Mouse (Mus musculus): ENCODE data around the gene Dnajc4.

Gene Dnajc4

GRCm38 (mm10) chr19:6955424-6955823 lies 36.9 kb downstream of the Dnajc4 start:
- in situ Hi-C loops (cut with MboI; ENCODE audit: low pct_unique_long_range_greater_than_20kb in 1 of 2, low sequenced_read_pairs in 2 of 2, unreplicated experiment in 1 of 2), result no loop called here

- in situ Hi-C loops (cut with MboI; ENCODE audit: low pct_unique_long_range_greater_than_20kb in 1 of 2, low sequenced_read_pairs in 2 of 2, unreplicated experiment in 1 of 2), result no loop called here
These were observed 38.3 kb downstream of the Dnajc4 start for GRCm38 (mm10) chr19:6954046-6954445.

- in situ Hi-C loops (cut with MboI; ENCODE audit: low pct_unique_long_range_greater_than_20kb in 1 of 2, low sequenced_read_pairs in 2 of 2, unreplicated experiment in 1 of 2), result no loop called here
These were observed 39.7 kb downstream of the Dnajc4 start for GRCm38 (mm10) chr19:6952712-6953037.

GRCm38 (mm10) chr19:6951994-6952711 lies 40.2 kb downstream of the Dnajc4 start:
- in situ Hi-C loops (cut with MboI; ENCODE audit: low pct_unique_long_range_greater_than_20kb in 1 of 2, low sequenced_read_pairs in 2 of 2, unreplicated experiment in 1 of 2), result no loop called here

GRCm38 (mm10) chr19:6951381-6951968 lies 40.9 kb downstream of the Dnajc4 start:
- in situ Hi-C loops (cut with MboI; ENCODE audit: low pct_unique_long_range_greater_than_20kb in 1 of 2, low sequenced_read_pairs in 2 of 2, unreplicated experiment in 1 of 2), result no loop called here

GRCm38 (mm10) chr19:6950613-6951153 lies 41.7 kb downstream of the Dnajc4 start:
- in situ Hi-C loops (cut with MboI; ENCODE audit: low pct_unique_long_range_greater_than_20kb in 1 of 2, low sequenced_read_pairs in 2 of 2, unreplicated experiment in 1 of 2), result no loop called here

GRCm38 (mm10) chr19:6949951-6950350 lies 42.4 kb downstream of the Dnajc4 start:
- in situ Hi-C loops (cut with MboI; ENCODE audit: low pct_unique_long_range_greater_than_20kb in 1 of 2, low sequenced_read_pairs in 2 of 2, unreplicated experiment in 1 of 2), result no loop called here

- in situ Hi-C loops (cut with MboI; ENCODE audit: low pct_unique_long_range_greater_than_20kb in 1 of 2, low sequenced_read_pairs in 2 of 2, unreplicated experiment in 1 of 2), result no loop called here
These were observed 42.8 kb downstream of the Dnajc4 start for GRCm38 (mm10) chr19:6949532-6949931.

- in situ Hi-C loops (cut with MboI; ENCODE audit: low pct_unique_long_range_greater_than_20kb in 1 of 2, low sequenced_read_pairs in 2 of 2, unreplicated experiment in 1 of 2), result no loop called here
These were observed 44.2 kb downstream of the Dnajc4 start for GRCm38 (mm10) chr19:6948186-6948585.

- in situ Hi-C loops (cut with MboI; ENCODE audit: low pct_unique_long_range_greater_than_20kb in 1 of 2, low sequenced_read_pairs in 2 of 2, unreplicated experiment in 1 of 2), result no loop called here
These were observed 44.6 kb downstream of the Dnajc4 start for GRCm38 (mm10) chr19:6947742-6948141.

- in situ Hi-C loops (cut with MboI; ENCODE audit: low pct_unique_long_range_greater_than_20kb in 1 of 2, low sequenced_read_pairs in 2 of 2, unreplicated experiment in 1 of 2), result no loop called here
These were observed 48.7 kb downstream of the Dnajc4 start for GRCm38 (mm10) chr19:6943709-6944108.

GRCm38 (mm10) chr19:6942764-6943163 lies 49.6 kb downstream of the Dnajc4 start:
- in situ Hi-C loops (cut with MboI; ENCODE audit: low pct_unique_long_range_greater_than_20kb in 1 of 2, low sequenced_read_pairs in 2 of 2, unreplicated experiment in 1 of 2), result no loop called here

- in situ Hi-C loops (cut with MboI; ENCODE audit: low pct_unique_long_range_greater_than_20kb in 1 of 2, low sequenced_read_pairs in 2 of 2, unreplicated experiment in 1 of 2), result no loop called here
These were observed 50.1 kb downstream of the Dnajc4 start, which contains the start of gene Gpr137 for GRCm38 (mm10) chr19:6942249-6942691. Gene Gpr137, minus strand, starts transcription at chr19:6942480.

- in situ Hi-C loops (cut with MboI; ENCODE audit: low pct_unique_long_range_greater_than_20kb in 1 of 2, low sequenced_read_pairs in 2 of 2, unreplicated experiment in 1 of 2), result no loop called here
These were observed 50.8 kb downstream of the Dnajc4 start, which contains the start of gene Bad for GRCm38 (mm10) chr19:6941372-6942248. Gene Bad, plus strand, starts transcription at chr19:6941861.

GRCm38 (mm10) chr19:6940396-6941351 lies 51.7 kb downstream of the Dnajc4 start:
- in situ Hi-C loops (cut with MboI; ENCODE audit: low pct_unique_long_range_greater_than_20kb in 1 of 2, low sequenced_read_pairs in 2 of 2, unreplicated experiment in 1 of 2), result no loop called here

GRCm38 (mm10) chr19:6939106-6940002 lies 53.0 kb downstream of the Dnajc4 start:
- in situ Hi-C loops (cut with MboI; ENCODE audit: low pct_unique_long_range_greater_than_20kb in 1 of 2, low sequenced_read_pairs in 2 of 2, unreplicated experiment in 1 of 2), result loop anchor here in 1 of 2 experiments (5.0 kb wide), 1 partner anchor 67 kb away; no protein-coding TSS in a partner anchor

Data from mouse embryonic stem cell (cell line).